Mouse (Mus musculus): ENCODE measurements at regions not wholly inside any gene's neighbourhood (a gene's known extent, or its start where the extent isn't known, plus 50 kb on each side); places are given as distances from the start of the nearest gene placed in this dataset.

DNA sequence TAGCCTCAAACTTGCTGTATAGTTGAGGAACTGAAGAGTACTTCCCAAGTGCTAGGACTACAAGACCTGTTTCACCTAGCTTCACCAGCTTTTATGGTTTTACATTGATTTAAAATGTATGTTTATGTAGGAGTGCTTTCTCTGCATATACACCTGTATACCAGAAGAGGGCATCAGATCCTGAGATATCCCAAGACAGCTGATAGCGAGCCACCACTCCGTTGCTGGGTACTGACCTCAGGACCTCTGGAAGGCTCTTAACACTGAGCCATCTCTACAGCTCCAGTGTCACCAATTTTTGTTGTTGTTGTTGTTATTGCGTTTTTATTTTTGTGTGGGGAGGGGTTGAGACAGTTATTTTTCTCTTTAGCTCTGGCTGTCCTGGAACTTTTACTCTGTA is 55.9 kb upstream of the Ddx3x start:
- no peak for DNase-seq (ENCODE audit: low spot score)

DNA sequence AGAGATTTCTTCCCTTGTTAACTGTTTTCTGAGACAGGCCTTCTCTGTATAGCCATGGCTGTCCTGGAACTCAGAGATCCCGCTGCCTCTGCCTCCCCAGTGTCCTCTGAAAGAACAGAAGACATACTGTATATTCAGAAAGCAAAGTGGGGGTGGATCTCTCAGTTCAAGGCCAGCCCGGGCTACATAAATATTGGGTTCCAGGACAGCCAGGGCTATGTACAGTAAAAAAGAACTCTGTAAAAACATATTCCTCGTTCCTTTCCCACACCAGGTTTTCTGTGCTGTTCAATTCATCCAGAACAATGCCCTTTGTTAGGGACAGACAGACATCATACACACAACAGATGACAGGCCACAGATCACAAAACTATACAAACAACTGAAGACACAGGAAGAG is 54.3 kb upstream of the Ddx3x start:
- DNase-seq (ENCODE audit: low spot score), result no peak

DNA sequence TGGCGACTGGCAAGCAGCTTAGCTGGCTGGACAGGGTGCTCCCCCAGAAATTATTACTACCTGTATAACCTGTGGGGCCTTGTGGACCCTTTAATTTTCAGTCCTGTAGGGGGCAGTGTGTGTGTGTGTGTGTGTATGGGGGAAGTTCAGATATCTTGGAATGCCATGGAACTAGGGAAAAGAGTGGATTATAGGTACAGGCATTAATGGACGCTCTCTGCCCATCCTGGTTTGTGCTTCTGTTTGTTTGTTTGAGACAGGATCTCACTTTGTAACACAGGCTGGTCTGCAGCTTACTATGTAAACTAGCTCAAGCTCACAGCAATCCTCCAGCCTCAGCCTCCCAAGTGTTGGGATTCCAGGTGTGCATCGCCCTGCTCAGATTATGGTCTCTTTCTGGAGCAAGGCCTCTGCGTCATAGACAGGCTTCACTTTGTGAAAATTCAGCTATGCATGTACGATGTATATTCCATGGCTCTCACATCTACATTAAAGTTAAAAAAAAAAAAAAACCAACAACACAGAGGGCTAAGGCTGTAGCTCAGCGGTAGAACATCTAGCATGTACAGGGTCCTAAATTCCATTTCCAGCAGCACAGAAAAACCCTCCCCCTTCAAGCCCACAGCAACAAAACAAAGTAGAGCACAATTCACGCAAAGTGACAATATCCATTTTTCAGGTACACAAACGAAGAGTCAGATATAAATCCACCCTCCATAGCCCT is 50.7 kb upstream of the Ddx3x start:
- peak; percentile 58 for DNase-seq (ENCODE audit: low spot score)

DNA sequence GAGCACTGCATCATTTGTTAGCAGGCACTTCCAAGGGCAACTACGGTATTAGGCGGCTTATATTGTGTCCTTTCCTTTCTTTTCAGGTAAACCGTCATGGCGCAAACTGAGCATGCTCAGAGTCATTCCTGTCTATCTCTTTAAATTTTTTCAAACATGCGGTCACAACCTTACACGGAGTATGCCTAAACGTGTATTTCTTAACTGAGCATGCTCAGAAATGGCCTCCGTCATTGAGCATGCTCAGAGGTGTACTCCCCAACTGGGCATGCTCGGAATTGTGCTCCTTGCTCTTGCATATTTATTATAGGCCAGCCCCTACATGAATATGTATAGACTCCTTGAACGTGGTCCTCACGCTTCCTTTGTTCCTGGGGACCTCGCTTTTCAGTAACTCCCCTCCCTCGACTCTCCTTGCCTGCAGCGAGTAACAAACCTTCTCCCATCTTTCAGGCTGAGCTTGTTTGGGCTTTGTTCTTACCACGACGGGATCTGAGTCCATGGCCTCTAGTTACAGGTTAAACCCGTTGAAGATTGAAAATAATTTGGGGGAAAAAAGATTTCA is 50.1 kb upstream of the Ddx3x start:
- peak; percentile 93 for DNase-seq (ENCODE audit: low spot score)
